Mouse (Mus musculus): Measurements from ENCODE around the gene Cnr1. TPM values are rescaled to one million over a fixed set of nuclear protein-coding genes. Genes with fewer than 3 reads are reported as not detected.

Gene Cnr1
- polyA plus RNA-seq, 1 experiment from 2014 or later, result 56.2 TPM

GRCm38 (mm10) chr4:33947584-33947983 lies 23.2 kb downstream of the Cnr1 start:
- Histone ChIP-seq H3K9me3 (no peaks in the 10 kb centered on the region), H3K4me1 (replicated peaks) (peaks cover 2% of the 10 kb centered on the region), H3K36me3 (peaks cover 32% of the 10 kb centered on the region), H3K4me2 (no peak overlapping the region), H3K27ac (no peak overlapping the region), H3K4me3 (no peak overlapping the region), H3K9ac (no peak overlapping the region), H3K27me3 (no peaks in the 10 kb centered on the region)
- WGBS, result 59% methylated on average over 3 of the region's 3 CpGs
- no peak for ATAC-seq (ENCODE audit: low FRiP score)

- Histone ChIP-seq H3K27ac (no peak overlapping the region), H3K9me3 (no peaks in the 10 kb centered on the region), H3K4me3 (no peak overlapping the region), H3K4me1 (replicated peaks) (peaks cover 3% of the 10 kb centered on the region), H3K9ac (no peak overlapping the region), H3K36me3 (no peaks in the 10 kb centered on the region), H3K4me2 (no peak overlapping the region), H3K27me3 (no peaks in the 10 kb centered on the region)
- ATAC-seq (ENCODE audit: low FRiP score), result no peak
- WGBS, result 82% methylated on average over 3 of the region's 3 CpGs
These were observed 33.0 kb downstream of the Cnr1 start for GRCm38 (mm10) chr4:33957398-33957797.

- Histone ChIP-seq H3K4me3 (no peak overlapping the region), H3K4me1 (replicated peaks) (no peaks in the 10 kb centered on the region), H3K4me2 (no peak overlapping the region), H3K27me3 (no peaks in the 10 kb centered on the region), H3K36me3 (no peaks in the 10 kb centered on the region), H3K9ac (no peak overlapping the region), H3K27ac (no peak overlapping the region), H3K9me3 (no peaks in the 10 kb centered on the region)
- no peak for ATAC-seq (ENCODE audit: low FRiP score)
- WGBS, result 85% methylated on average over 3 of the region's 3 CpGs
These were observed 34.1 kb downstream of the Cnr1 start for GRCm38 (mm10) chr4:33958515-33958914.

DNA sequence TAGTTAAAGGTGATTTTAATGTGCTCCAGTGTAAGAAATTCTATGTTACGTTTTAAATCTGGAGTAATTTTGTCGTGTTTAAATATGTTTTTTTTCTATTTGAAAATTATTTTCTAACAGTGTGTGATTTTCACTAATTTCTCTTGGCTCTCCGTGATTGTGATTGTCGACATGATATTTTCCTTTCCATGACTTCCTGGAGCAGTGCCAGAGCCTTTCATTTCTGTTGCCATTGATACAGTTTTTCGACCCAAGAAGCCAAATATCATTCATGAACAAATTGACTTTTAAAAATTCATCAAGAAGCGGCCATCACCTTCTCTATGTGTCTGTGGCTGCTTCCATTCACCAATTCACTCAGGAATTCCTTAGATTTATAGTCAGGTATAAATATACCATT lies 35.4 kb downstream of the Cnr1 start:
- Histone ChIP-seq H3K9me3 (no peaks in the 10 kb centered on the region), H3K4me1 (replicated peaks) (no peaks in the 10 kb centered on the region), H3K9ac (no peak overlapping the region), H3K4me3 (no peak overlapping the region), H3K36me3 (no peaks in the 10 kb centered on the region), H3K27me3 (no peaks in the 10 kb centered on the region), H3K27ac (no peak overlapping the region), H3K4me2 (no peak overlapping the region)
- WGBS, result 90% methylated on average over 6 of the region's 6 CpGs
- no peak for ATAC-seq (ENCODE audit: low FRiP score)

GRCm38 (mm10) chr4:33970726-33971125 lies 46.3 kb downstream of the Cnr1 start:
- H3K4me1 ChIP-seq (replicated peaks), result no peaks in the 10 kb centered on the region
- H3K27ac ChIP-seq, result no peak overlapping the region
- ATAC-seq (ENCODE audit: low FRiP score), result no peak
- H3K9me3 ChIP-seq, result no peaks in the 10 kb centered on the region
- no peak overlapping the region for H3K9ac ChIP-seq
- H3K36me3 ChIP-seq, result no peaks in the 10 kb centered on the region
- no peak overlapping the region for H3K4me2 ChIP-seq
- no peaks in the 10 kb centered on the region for H3K27me3 ChIP-seq
- WGBS, result 66% methylated on average over 3 of the region's 3 CpGs
- H3K4me3 ChIP-seq, result no peak overlapping the region

GRCm38 (mm10) chr4:33988466-33989089 lies 64.2 kb downstream of the Cnr1 start:
- H3K4me1 ChIP-seq (replicated peaks), result no peaks in the 10 kb centered on the region
- H3K9me3 ChIP-seq, result no peaks in the 10 kb centered on the region
- ATAC-seq (ENCODE audit: low FRiP score), result no peak
- no peak overlapping the region for H3K4me2 ChIP-seq
- no peak overlapping the region for H3K9ac ChIP-seq
- H3K36me3 ChIP-seq, result no peaks in the 10 kb centered on the region
- H3K27me3 ChIP-seq, result no peaks in the 10 kb centered on the region
- WGBS, result 90% methylated on average over 5 of the region's 5 CpGs
- no peak overlapping the region for H3K27ac ChIP-seq
- H3K4me3 ChIP-seq, result no peak overlapping the region

- no peaks in the 10 kb centered on the region for H3K4me1 ChIP-seq (replicated peaks)
- no peaks in the 10 kb centered on the region for H3K9me3 ChIP-seq
- no peak overlapping the region for H3K9ac ChIP-seq
- no peaks in the 10 kb centered on the region for H3K27me3 ChIP-seq
- no peak overlapping the region for H3K4me2 ChIP-seq
- ATAC-seq (ENCODE audit: low FRiP score), result no peak
- H3K36me3 ChIP-seq, result no peaks in the 10 kb centered on the region
- WGBS, result 50% methylated on average over 3 of the region's 3 CpGs
- H3K27ac ChIP-seq, result no peak overlapping the region
- no peak overlapping the region for H3K4me3 ChIP-seq
These were observed 68.3 kb downstream of the Cnr1 start for GRCm38 (mm10) chr4:33992687-33993086.

- no peak for ATAC-seq (ENCODE audit: low FRiP score)
- no peak overlapping the region for H3K4me2 ChIP-seq
- no peaks in the 10 kb centered on the region for H3K27me3 ChIP-seq
- no peaks in the 10 kb centered on the region for H3K36me3 ChIP-seq
- H3K27ac ChIP-seq, result no peak overlapping the region
- no peaks in the 10 kb centered on the region for H3K9me3 ChIP-seq
- H3K4me1 ChIP-seq (replicated peaks), result no peaks in the 10 kb centered on the region
- no peak overlapping the region for H3K4me3 ChIP-seq
- H3K9ac ChIP-seq, result no peak overlapping the region
These were observed 72.0 kb downstream of the Cnr1 start for GRCm38 (mm10) chr4:33996382-33996781.

Other genes with a start within 250 kb of the Cnr1 start
- 1.1 and 1.3 TPM in 2 replicates for gene Spaca1, start 125.6 kb downstream of the Cnr1 start, polyA plus RNA-seq (2015; fragmentation: Nextera tagmentation; extraction: Ambion mirVana)